Mouse (Mus musculus): ENCODE results near the gene Clcn5.

Clcn5 gene
- long read RNA-seq, experiment 1, full-length matches to known transcripts: 1 of 4 reads
- long read RNA-seq, experiment 1, partial matches to known transcripts: 0 of 4 reads
- long read RNA-seq, experiment 1, other reads (novel, unspliced or antisense): 3 of 4 reads
- long read RNA-seq, experiment 2, full-length matches to known transcripts: 1 of 7 reads
- long read RNA-seq, experiment 2, partial matches to known transcripts: 0 of 7 reads
- long read RNA-seq, experiment 2, other reads (novel, unspliced or antisense): 6 of 7 reads

GRCm38 (mm10) chrX:7319089-7319721, at the start of gene Clcn5:
Clcn5 (minus strand) TSS chrX:7319358.
- intact Hi-C loops (cut with DNase I): no loop called here

- intact Hi-C loops (cut with DNase I): no loop called here
These were observed 6.3 kb upstream of the Clcn5 start for GRCm38 (mm10) chrX:7325455-7325854.

GRCm38 (mm10) chrX:7322288-7322687, 3.1 kb upstream of the Clcn5 start:
- intact Hi-C loops (cut with DNase I): loop anchor here (5.0 kb wide), 1 partner anchor 100 kb away; no protein-coding TSS in a partner anchor

GRCm38 (mm10) chrX:7320571-7320970, 1.4 kb upstream of the Clcn5 start:
- intact Hi-C loops (cut with DNase I): loop anchor here (5.0 kb wide), 1 partner anchor 102 kb away; no protein-coding TSS in a partner anchor

GRCm38 (mm10) chrX:7318551-7319025, 570 bp downstream of the Clcn5 start:
- intact Hi-C loops (cut with DNase I): no loop called here

GRCm38 (mm10) chrX:7315115-7315514, 4.0 kb downstream of the Clcn5 start:
- intact Hi-C loops (cut with DNase I): no loop called here

GRCm38 (mm10) chrX:7314645-7315044, 4.5 kb downstream of the Clcn5 start:
- intact Hi-C loops (cut with DNase I): no loop called here

GRCm38 (mm10) chrX:7308242-7308641, 10.9 kb downstream of the Clcn5 start:
- intact Hi-C loops (cut with DNase I): no loop called here

- intact Hi-C loops (cut with DNase I): no loop called here
These were observed 12.3 kb downstream of the Clcn5 start for GRCm38 (mm10) chrX:7306861-7307260.

- intact Hi-C loops (cut with DNase I): no loop called here
These were observed 26.2 kb downstream of the Clcn5 start for GRCm38 (mm10) chrX:7292981-7293380.

GRCm38 (mm10) chrX:7292151-7292768, 26.9 kb downstream of the Clcn5 start:
- intact Hi-C loops (cut with DNase I): no loop called here

GRCm38 (mm10) chrX:7288976-7289375, 30.2 kb downstream of the Clcn5 start:
- intact Hi-C loops (cut with DNase I): no loop called here

- intact Hi-C loops (cut with DNase I): no loop called here
These were observed 32.0 kb downstream of the Clcn5 start for GRCm38 (mm10) chrX:7287051-7287734.

- intact Hi-C loops (cut with DNase I): no loop called here
These were observed 36.5 kb downstream of the Clcn5 start for GRCm38 (mm10) chrX:7282636-7283035.

- intact Hi-C loops (cut with DNase I): no loop called here
These were observed 39.4 kb downstream of the Clcn5 start for GRCm38 (mm10) chrX:7279722-7280121.

GRCm38 (mm10) chrX:7276564-7276963, 42.6 kb downstream of the Clcn5 start:
- intact Hi-C loops (cut with DNase I): no loop called here

- intact Hi-C loops (cut with DNase I): no loop called here
These were observed 58.0 kb downstream of the Clcn5 start for GRCm38 (mm10) chrX:7261149-7261548.

GRCm38 (mm10) chrX:7260400-7261113, 58.6 kb downstream of the Clcn5 start:
- intact Hi-C loops (cut with DNase I): no loop called here

GRCm38 (mm10) chrX:7259718-7260117, 59.4 kb downstream of the Clcn5 start:
- intact Hi-C loops (cut with DNase I): no loop called here

- intact Hi-C loops (cut with DNase I): no loop called here
These were observed 63.1 kb downstream of the Clcn5 start for GRCm38 (mm10) chrX:7256022-7256421.

- intact Hi-C loops (cut with DNase I): no loop called here
These were observed 115.1 kb downstream of the Clcn5 start for GRCm38 (mm10) chrX:7204099-7204498.

All from adrenal gland (tissue).